Mouse (Mus musculus) limb, embryonic 13.5 days (tissue): ENCODE data around the gene Pdcl2. TPM values are rescaled to one million over a fixed set of nuclear protein-coding genes. Genes with fewer than 3 reads are reported as not detected.

ENCODE experiments used
- ATAC-seq: fragments of 200-750 bp; cut with Nextera tagmentation; 2 replicates; pipeline ENCODE4 v1.8.0; 2017; ENCODE audit warnings: low read depth, moderate number of reproducible peaks, moderate TSS enrichment; ENCODE audit not compliant: low FRiP score
- H3K27ac ChIP-seq: fragments of 300-500 bp; sonication (generic); 2 replicates; pipeline ENCODE4 v1.5.1; 2015; ENCODE audit warnings: inconsistent platforms, mild to moderate bottlenecking, moderate library complexity
- H3K27me3 ChIP-seq: fragments of 300-500 bp; sonication (generic); 2 replicates; pipeline ENCODE4 v1.6.1; 2015; ENCODE audit warnings: mild to moderate bottlenecking, inconsistent platforms
- H3K36me3 ChIP-seq: fragments of 300-500 bp; sonication (generic); 2 replicates; pipeline ENCODE4 v1.6.1; 2015; ENCODE audit warnings: inconsistent platforms, mild to moderate bottlenecking, moderate library complexity
- H3K4me1 ChIP-seq: fragments of 300-500 bp; sonication (generic); 2 replicates; pipeline ENCODE4 v1.6.1; 2015; ENCODE audit warnings: inconsistent platforms
- H3K4me2 ChIP-seq: fragments of 300-500 bp; sonication (generic); replicated peaks from 2 replicates; pipeline ENCODE4 v1.6.1; 2015; ENCODE audit warnings: inconsistent platforms, mild to moderate bottlenecking, moderate library complexity
- H3K4me3 ChIP-seq: fragments of 300-500 bp; sonication (generic); 2 replicates; pipeline ENCODE4 v1.5.1; 2015; ENCODE audit warnings: moderate library complexity, mild to moderate bottlenecking, inconsistent platforms
- H3K9ac ChIP-seq: fragments of 300-500 bp; sonication (generic); 2 replicates; pipeline ENCODE4 v1.6.1; 2015; ENCODE audit warnings: mild to moderate bottlenecking, inconsistent platforms
- H3K9me3 ChIP-seq: fragments of 300-500 bp; sonication (generic); 2 replicates; pipeline ENCODE4 v1.6.1; 2016; ENCODE audit warnings: inconsistent platforms
- WGBS: fragments of 180-500 bp; shearing (Covaris S2); methylation state at CpG from one replicate; pipeline ENCODE4 v1.1.7; 2015; 5-methylcytosine and 5-hydroxymethylcytosine counted together
- polyA plus RNA-seq: library from polyadenylated mRNA; unstranded; fragments of >200 nt; fragmentation: Nextera tagmentation; extraction: Ambion mirVana; gene quantifications from 2 replicates; pipeline ENCODE4 v1.2.1, GENCODE M21; 2015

Pdcl2 gene
- polyA plus RNA-seq: not detected in 2 replicates

DNA sequence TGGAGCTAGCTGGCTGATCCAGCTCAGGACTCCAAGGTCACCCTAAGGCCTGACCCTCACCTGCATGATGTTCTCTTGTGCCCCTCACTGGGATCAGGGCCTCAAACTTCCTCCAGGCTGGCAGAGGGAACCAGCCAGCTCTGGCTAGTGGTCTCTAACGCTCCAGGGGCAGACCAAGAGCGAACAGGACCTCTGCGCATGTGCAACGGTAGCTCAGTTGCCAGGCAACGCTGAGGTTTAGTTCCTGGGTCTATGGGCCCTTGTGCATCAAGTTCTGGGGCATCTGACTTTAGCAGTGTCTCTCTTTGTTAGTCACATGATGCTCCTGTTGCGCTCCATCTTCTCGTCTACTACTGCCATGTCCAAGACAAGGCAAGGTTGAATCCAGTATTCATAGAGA lies at the start of gene Pdcl2:
TSS of gene Pdcl2 (minus strand) at position 204 of the 400 bp plus-strand sequence.
- no peak within 1 kb of the TSS for H3K4me2 ChIP-seq
- no peaks in the 10 kb centered on the region for H3K36me3 ChIP-seq
- H3K4me1 ChIP-seq: no peaks in the 10 kb centered on the region
- H3K27ac ChIP-seq: no peak within 1 kb of the TSS
- WGBS: 89% methylated on average over 7 of the region's 7 CpGs
- no peak for ATAC-seq
- no peaks in the 10 kb centered on the region for H3K9me3 ChIP-seq
- H3K27me3 ChIP-seq: no peaks in the 10 kb centered on the region
- H3K4me3 ChIP-seq: no peak within 1 kb of the TSS
- H3K9ac ChIP-seq: no peak within 1 kb of the TSS

DNA sequence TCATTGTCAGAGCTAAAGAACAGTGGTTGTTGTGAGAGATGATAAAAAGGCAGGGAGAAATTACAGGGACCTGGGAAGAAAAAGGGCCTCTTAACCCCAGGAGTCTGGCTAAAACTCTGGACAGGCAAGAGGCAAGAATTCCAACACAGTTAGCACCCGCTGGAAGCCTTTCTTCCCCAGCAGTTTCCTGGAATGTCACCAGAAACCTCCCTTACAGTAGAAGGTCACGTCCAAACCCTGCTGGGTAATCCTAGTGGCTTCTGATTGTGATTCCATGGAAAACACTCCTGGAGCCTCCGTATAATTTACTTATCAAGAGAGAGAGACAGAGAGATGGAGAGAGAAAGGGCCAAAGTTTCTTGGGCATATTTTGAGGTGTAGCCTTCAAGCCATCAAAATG lies 48.3 kb upstream of the Pdcl2 start:
- H3K4me3 ChIP-seq: no peak overlapping the region
- no peak overlapping the region for H3K4me2 ChIP-seq
- no peak overlapping the region for H3K9ac ChIP-seq
- H3K27me3 ChIP-seq: no peaks in the 10 kb centered on the region
- H3K9me3 ChIP-seq: no peaks in the 10 kb centered on the region
- H3K36me3 ChIP-seq: no peaks in the 10 kb centered on the region
- H3K4me1 ChIP-seq: no peaks in the 10 kb centered on the region
- 31% methylated on average over 3 of the region's 3 CpGs for WGBS
- ATAC-seq: no peak
- no peak overlapping the region for H3K27ac ChIP-seq

DNA sequence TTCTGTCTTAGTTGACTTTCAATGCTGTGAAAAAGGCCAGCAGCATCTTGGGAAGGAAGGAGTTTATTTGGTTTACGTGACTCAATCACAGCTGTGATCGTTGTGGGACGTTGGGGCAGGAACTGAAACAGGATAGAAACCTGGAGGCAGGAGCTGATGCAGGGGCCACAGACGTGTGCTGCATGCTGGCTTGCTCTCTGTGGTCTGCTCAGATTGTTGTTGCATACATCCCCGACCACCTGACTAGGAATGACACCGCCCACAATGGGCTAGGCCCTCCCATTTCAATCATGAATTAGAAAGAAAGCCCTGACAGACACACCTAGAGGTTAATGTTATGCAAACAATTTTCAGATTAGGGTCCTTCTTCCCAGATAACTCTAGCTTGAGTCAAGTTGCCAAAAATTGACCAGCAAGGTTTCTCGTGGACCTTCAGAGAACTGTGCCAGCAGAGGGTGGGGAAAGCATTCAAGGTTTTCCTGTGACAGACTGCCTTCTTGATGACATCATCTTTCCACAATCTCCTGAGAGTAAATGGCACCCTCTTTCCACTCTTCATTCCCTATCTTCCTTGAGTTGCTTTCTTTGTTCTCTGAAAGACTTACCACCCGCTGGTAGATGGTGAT lies 38.4 kb upstream of the Pdcl2 start:
- Histone ChIP-seq H3K27ac (no peak overlapping the region), H3K27me3 (peaks cover 12% of the 10 kb centered on the region), H3K9ac (no peak overlapping the region), H3K4me2 (no peak overlapping the region), H3K36me3 (no peaks in the 10 kb centered on the region), H3K4me3 (no peak overlapping the region), H3K9me3 (no peaks in the 10 kb centered on the region), H3K4me1 (0 out of 2 replicates have a peak, but pooled peaks cover 6% of the 10 kb centered on the region)
- no peak for ATAC-seq
- WGBS: 72% methylated on average over 8 of the region's 8 CpGs

DNA sequence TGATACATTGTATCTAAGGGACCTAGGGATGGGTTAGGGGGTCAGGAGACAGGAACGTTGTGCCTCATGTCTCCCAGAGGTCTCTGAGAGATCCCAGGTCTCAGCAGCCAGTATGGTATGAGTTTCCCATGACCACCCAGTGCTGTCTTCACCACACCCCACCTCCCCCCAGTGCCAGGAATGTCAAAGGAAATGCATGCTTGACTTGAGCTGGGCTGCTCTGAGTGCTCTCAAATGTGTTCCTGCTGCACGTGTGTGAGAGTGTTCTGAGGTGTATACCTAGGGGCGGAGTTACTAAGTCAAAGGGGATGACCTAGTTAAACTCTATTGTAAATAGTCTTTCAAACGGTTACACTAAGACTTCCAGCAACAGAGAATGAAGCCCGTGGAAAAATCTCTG lies 34.5 kb upstream of the Pdcl2 start:
- Histone ChIP-seq H3K4me2 (no peak overlapping the region), H3K4me3 (no peak overlapping the region), H3K9me3 (no peaks in the 10 kb centered on the region), H3K27me3 (peaks cover 33% of the 10 kb centered on the region), H3K9ac (no peak overlapping the region), H3K4me1 (peaks cover 20% of the 10 kb centered on the region), H3K36me3 (no peaks in the 10 kb centered on the region), H3K27ac (no peak overlapping the region)
- WGBS: 59% methylated on average over 5 of the region's 5 CpGs
- no peak for ATAC-seq

DNA sequence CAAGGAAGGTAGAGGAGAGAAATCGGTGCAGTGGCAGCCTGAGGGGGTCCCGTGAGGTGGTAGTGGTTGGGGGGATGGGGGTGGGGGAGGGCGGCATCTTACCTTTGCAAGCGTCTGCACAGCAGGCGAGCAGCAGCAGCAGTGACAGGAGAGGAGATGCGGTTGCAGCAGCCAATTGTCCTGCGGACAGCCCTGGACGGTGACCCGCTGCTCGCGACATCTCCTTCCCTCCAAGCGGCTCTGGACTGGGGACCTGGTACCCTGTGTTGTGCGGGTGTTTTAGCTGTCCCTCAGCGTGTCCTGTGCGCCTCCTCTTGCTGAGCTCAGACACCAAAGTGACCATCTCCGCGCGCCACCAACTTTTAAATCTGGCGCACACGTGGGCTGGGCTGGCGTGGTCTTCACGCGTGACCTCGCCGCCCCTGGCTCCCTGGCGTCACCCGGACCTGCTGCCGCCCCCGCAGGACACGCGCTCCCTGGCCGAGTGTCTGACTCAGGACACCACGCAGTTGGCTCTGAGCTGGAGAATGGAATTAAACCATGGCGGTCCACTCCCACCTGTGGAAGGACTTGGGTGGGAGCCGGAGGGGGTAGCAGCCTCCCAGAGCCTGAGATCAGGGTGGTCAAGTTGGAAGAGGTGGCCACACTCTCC lies 32.6 kb upstream of the Pdcl2 start, which contains the start of gene Nmu:
TSS of gene Nmu (minus strand) at position 336 of the 652 bp plus-strand sequence.
- Histone ChIP-seq H3K9ac (peak within 1 kb of the TSS; percentile 60), H3K27me3 (peaks cover 33% of the 10 kb centered on the region), H3K4me1 (peaks cover 20% of the 10 kb centered on the region), H3K4me3 (peak within 1 kb of the TSS; percentile 44), H3K36me3 (no peaks in the 10 kb centered on the region), H3K27ac (no peak within 1 kb of the TSS), H3K4me2 (peak within 1 kb of the TSS; percentile 87), H3K9me3 (no peaks in the 10 kb centered on the region)
- no peak for ATAC-seq
- 4% methylated on average over 35 of the region's 35 CpGs for WGBS

DNA sequence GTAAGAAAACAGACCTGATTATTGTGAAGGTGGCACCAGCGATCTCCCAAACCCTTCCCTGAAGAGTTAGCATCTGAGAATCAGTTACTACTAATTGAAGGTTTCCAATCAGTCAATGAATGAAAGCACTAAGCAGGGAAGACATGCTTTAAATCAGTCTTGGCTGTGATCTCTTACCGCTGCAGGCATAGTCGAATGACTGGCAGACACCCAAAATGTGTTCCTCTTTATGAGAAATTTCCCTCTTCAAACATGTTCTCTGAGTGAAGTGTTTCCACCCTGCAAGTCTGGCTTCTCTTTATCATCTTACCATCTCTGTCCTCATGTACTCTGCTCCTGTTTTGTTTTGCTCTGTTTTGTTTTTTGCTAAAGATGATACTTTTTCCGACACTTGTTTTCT lies 29.8 kb upstream of the Pdcl2 start:
- H3K4me2 ChIP-seq: no peak overlapping the region
- H3K36me3 ChIP-seq: no peaks in the 10 kb centered on the region
- peaks cover 33% of the 10 kb centered on the region for H3K27me3 ChIP-seq
- H3K9ac ChIP-seq: no peak overlapping the region
- ATAC-seq: no peak
- peaks cover 14% of the 10 kb centered on the region for H3K4me1 ChIP-seq
- no peak overlapping the region for H3K27ac ChIP-seq
- 77% methylated on average over 4 of the region's 4 CpGs for WGBS
- no peak overlapping the region for H3K4me3 ChIP-seq
- no peaks in the 10 kb centered on the region for H3K9me3 ChIP-seq

DNA sequence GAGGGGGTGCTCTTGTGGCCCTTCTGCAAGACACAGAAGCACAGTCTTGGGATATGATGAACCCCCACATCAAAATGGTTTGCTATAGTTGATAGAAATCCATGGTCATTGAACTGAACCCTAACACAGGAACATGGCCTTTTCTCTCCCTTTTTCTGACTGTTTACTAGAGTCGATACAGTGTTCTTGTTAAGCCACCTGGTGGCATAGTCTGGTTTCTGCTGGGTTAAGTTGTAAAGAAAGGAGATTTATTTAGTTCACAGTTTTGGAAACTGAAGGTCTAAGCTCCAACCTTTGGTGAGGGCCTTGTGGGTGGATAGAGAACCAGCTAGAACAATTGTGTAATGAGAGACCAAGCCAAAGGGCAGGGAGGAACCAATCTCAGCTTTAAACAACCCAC lies 29.1 kb upstream of the Pdcl2 start:
- H3K27me3 ChIP-seq: peaks cover 28% of the 10 kb centered on the region
- H3K9ac ChIP-seq: no peak overlapping the region
- no peaks in the 10 kb centered on the region for H3K36me3 ChIP-seq
- no peak overlapping the region for H3K27ac ChIP-seq
- H3K4me1 ChIP-seq: peaks cover 14% of the 10 kb centered on the region
- no peaks in the 10 kb centered on the region for H3K9me3 ChIP-seq
- ATAC-seq: no peak
- H3K4me2 ChIP-seq: no peak overlapping the region
- H3K4me3 ChIP-seq: no peak overlapping the region
- 60% methylated on average over 1 of the region's 1 CpGs for WGBS

DNA sequence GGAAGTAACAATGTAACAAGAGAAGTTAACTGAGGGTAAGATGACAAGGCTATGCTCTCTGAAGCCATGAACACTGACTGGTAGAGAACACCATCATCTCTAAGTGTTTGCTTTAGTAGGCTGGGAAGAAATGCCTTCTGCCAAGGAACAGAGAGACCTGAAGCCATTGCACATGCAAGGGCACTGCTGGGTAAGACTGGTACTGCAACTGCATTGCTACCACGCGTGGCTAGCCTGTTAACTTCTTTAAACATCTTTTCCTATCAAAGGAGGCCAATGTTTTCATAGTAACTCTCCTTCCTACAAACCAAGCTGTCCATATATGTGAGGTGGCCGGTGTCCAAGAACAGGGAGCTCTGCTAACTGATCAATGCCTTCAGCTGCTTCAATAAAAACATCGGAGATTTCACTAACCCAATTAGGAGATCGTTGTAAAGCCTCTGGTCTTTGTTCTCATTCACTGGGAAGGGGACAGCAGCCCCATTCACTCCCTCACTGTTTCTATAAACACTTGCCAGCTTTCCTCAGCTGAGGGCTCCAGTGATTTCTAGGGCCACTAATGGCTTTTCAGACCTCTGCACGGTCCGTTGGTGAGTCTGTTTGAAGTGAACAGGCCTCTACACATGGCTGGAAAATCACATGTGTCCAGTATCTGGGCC lies 21.1 kb upstream of the Pdcl2 start:
- no peaks in the 10 kb centered on the region for H3K27me3 ChIP-seq
- H3K36me3 ChIP-seq: no peaks in the 10 kb centered on the region
- H3K4me2 ChIP-seq: no peak overlapping the region
- 31% methylated on average over 7 of the region's 7 CpGs for WGBS
- H3K9ac ChIP-seq: no peak overlapping the region
- H3K4me3 ChIP-seq: no peak overlapping the region
- no peak overlapping the region for H3K27ac ChIP-seq
- no peak for ATAC-seq
- no peaks in the 10 kb centered on the region for H3K4me1 ChIP-seq
- H3K9me3 ChIP-seq: no peaks in the 10 kb centered on the region

DNA sequence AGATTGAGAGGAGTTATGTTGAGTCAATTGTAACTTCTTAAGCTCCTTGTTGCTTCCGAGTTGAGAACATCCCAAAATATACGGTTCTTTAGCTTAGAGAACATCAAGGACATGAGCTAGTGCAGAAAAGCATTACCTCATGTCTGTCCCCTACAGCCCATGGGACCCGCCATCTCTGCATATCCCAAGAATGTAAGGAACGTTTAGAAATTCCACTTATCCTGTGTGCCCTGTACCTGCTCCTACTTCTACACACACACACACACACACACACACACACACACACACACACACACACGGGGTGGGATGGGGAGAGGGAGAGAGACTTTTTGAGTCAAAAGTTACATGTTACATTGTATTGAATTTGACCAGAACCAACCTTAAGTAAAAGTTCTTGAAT lies 20.6 kb upstream of the Pdcl2 start:
- H3K36me3 ChIP-seq: no peaks in the 10 kb centered on the region
- ATAC-seq: no peak
- no peaks in the 10 kb centered on the region for H3K9me3 ChIP-seq
- no peak overlapping the region for H3K27ac ChIP-seq
- H3K9ac ChIP-seq: no peak overlapping the region
- no peak overlapping the region for H3K4me2 ChIP-seq
- H3K4me1 ChIP-seq: no peaks in the 10 kb centered on the region
- WGBS: 75% methylated on average over 5 of the region's 5 CpGs
- no peak overlapping the region for H3K4me3 ChIP-seq
- H3K27me3 ChIP-seq: no peaks in the 10 kb centered on the region

DNA sequence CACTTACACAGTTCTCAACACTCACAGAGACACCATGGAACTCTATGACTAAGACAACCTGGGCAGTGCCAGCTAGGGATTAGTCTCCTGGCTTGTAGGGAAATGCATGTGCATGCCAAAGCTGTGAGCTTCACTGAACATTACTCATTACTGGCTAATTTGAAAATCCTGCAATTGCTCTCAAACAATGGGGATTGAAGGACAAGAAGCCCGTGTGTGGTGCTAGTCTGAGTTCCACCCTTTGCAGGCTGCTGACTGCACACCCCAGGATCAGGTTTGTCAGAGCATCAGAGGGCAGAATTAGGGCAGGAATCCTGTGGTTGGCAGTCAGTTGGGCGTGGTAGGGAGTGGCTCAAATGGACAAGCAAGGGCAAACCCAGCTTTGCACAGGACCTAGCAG lies 15.2 kb upstream of the Pdcl2 start:
- Histone ChIP-seq H3K4me1 (no peaks in the 10 kb centered on the region), H3K27me3 (no peaks in the 10 kb centered on the region), H3K36me3 (no peaks in the 10 kb centered on the region), H3K27ac (no peak overlapping the region), H3K9me3 (no peaks in the 10 kb centered on the region), H3K4me3 (no peak overlapping the region), H3K9ac (no peak overlapping the region), H3K4me2 (no peak overlapping the region)
- 64% methylated on average over 2 of the region's 2 CpGs for WGBS
- ATAC-seq: no peak

DNA sequence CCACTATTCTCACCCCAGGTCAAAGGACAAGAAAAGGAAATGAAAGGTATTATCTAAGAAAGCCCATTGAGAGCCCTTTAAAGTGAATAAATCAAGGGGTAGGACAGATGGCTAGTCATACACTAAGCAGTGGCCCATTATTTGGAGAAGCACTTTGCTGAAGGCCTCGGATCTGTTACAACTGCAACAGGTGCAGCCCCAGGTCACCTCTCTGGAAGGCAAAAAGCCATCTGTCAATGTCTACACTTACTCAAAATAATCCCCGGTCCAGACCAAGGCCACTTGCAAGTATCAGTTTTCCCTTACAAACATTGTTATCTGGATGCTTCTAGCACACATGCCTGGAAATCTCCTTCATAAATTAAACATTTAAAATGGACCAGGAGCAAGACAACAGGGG lies 10.0 kb upstream of the Pdcl2 start:
- no peak overlapping the region for H3K9ac ChIP-seq
- ATAC-seq: no peak; the same call in 1 of the 2 replicates
- WGBS: 78% methylated on average over 2 of the region's 2 CpGs
- no peak overlapping the region for H3K4me2 ChIP-seq
- no peaks in the 10 kb centered on the region for H3K9me3 ChIP-seq
- no peaks in the 10 kb centered on the region for H3K36me3 ChIP-seq
- H3K27me3 ChIP-seq: no peaks in the 10 kb centered on the region
- no peak overlapping the region for H3K27ac ChIP-seq
- H3K4me1 ChIP-seq: no peaks in the 10 kb centered on the region
- no peak overlapping the region for H3K4me3 ChIP-seq

DNA sequence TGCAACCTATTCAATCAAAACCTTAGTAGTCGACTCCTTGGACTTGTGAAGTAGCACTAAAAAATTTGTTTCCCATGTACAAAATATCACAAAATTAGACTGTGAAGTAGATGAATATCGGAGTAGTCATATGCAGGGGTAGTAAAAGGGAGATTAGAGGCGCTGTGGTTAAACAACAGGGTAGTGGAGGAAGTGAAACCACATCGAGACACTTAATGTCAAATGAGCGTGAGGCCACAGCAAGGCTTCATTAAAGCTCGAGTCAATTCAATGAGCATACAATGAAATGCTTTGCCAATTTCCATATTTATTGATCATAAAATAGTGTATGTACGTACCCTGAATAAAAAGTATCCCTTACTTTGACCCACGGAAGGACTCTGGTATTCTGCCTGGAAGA lies 6.1 kb upstream of the Pdcl2 start:
- H3K27me3 ChIP-seq: no peaks in the 10 kb centered on the region
- H3K4me2 ChIP-seq: no peak overlapping the region
- WGBS: 75% methylated on average over 8 of the region's 8 CpGs
- no peak for ATAC-seq
- no peaks in the 10 kb centered on the region for H3K4me1 ChIP-seq
- no peak overlapping the region for H3K4me3 ChIP-seq
- H3K36me3 ChIP-seq: no peaks in the 10 kb centered on the region
- H3K9me3 ChIP-seq: no peaks in the 10 kb centered on the region
- H3K9ac ChIP-seq: no peak overlapping the region
- H3K27ac ChIP-seq: no peak overlapping the region
